Mouse (Mus musculus) stomach, embryonic 14.5 days (tissue): ENCODE measurements at regions not wholly inside any gene's neighbourhood (a gene's known extent, or its start where the extent isn't known, plus 50 kb on each side); places are given as distances from the start of the nearest gene placed in this dataset.
"Not testable (repeated sequence)": the region's sequence is repeated elsewhere in the genome, so short reads cannot be mapped to it uniquely, and the experiment has no call there.

Experiments used
- ATAC-seq: fragments of 200-750 bp; cut with Nextera tagmentation; 2 replicates; pipeline ENCODE4 v1.8.0; 2017; ENCODE audit warnings: low read depth, moderate TSS enrichment; ENCODE audit not compliant: insufficient number of reproducible peaks, insufficient read depth, low FRiP score
- H3K27ac ChIP-seq: fragments of 300-500 bp; sonication (generic); 2 replicates; pipeline ENCODE4 v1.5.1; 2014; ENCODE audit warnings: mild to moderate bottlenecking, low read length, moderate library complexity, mixed read lengths
- H3K27me3 ChIP-seq: fragments of 300-500 bp; sonication (generic); 2 replicates; pipeline ENCODE4 v1.6.1; 2014; ENCODE audit warnings: low read length, control low read depth, mixed read lengths; ENCODE audit not compliant: control insufficient read depth, insufficient read depth
- H3K36me3 ChIP-seq: fragments of 300-500 bp; sonication (generic); 2 replicates; pipeline ENCODE4 v1.6.1; 2014; ENCODE audit warnings: mild to moderate bottlenecking, control low read depth, low read length, moderate library complexity, mixed read lengths; ENCODE audit not compliant: control insufficient read depth, insufficient read depth
- H3K4me1 ChIP-seq: fragments of 300-500 bp; sonication (generic); 2 replicates; pipeline ENCODE4 v1.6.1; 2014; ENCODE audit warnings: low read length, control low read depth, mixed read lengths; ENCODE audit not compliant: control insufficient read depth, insufficient read depth
- H3K4me2 ChIP-seq: fragments of 300-500 bp; sonication (generic); replicated peaks from 2 replicates; pipeline ENCODE4 v1.6.1; 2014; ENCODE audit warnings: low read depth, low read length, control low read depth
- H3K4me3 ChIP-seq: fragments of 300-500 bp; sonication (generic); 2 replicates; pipeline ENCODE4 v1.5.1; 2014; ENCODE audit warnings: low read depth, low read length, control low read depth
- H3K9ac ChIP-seq: fragments of 300-500 bp; sonication (generic); replicated peaks from 2 replicates; pipeline ENCODE4 v1.6.1; 2014; ENCODE audit warnings: low read depth, mild to moderate bottlenecking, control low read depth, low read length, moderate library complexity, mixed read lengths
- H3K9me3 ChIP-seq: fragments of 300-500 bp; sonication (generic); 2 replicates; pipeline ENCODE4 v1.6.1; 2016; ENCODE audit warnings: low read depth, low read length, control low read depth; ENCODE audit not compliant: control insufficient read depth
- WGBS: fragments of 180-500 bp; shearing (Covaris S2); extraction: QIAGEN DNeasy Blood & Tissue Kit; methylation state at CpG from one replicate; pipeline ENCODE4 v1.1.7; 2014; 5-methylcytosine and 5-hydroxymethylcytosine counted together

DNA sequence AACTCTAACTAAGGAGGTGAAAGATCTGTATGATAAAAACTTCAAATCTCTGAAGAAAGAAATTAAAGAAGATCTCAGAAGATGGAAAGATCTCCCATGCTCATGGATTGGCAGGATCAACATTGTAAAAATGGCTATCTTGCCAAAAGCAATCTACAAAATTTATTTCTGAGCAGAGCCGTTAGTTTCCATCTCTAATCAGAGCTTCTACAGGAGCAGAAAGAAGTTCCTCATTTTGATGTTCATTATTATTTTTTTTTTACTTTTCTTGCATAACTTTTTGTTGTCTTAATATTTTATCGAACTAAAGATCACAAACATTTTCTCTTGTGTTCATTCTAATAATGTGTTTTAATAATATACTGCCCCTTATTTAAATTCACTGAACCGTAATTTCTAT is 1825.6 kb upstream of the Nudt12 start:
- not testable (repeated sequence) for H3K36me3 ChIP-seq, H3K9me3 ChIP-seq, H3K4me2 ChIP-seq, H3K27me3 ChIP-seq, H3K9ac ChIP-seq, ATAC-seq, H3K4me3 ChIP-seq, H3K4me1 ChIP-seq, H3K27ac ChIP-seq
- WGBS: 88% methylated on average over 3 of the region's 3 CpGs

DNA sequence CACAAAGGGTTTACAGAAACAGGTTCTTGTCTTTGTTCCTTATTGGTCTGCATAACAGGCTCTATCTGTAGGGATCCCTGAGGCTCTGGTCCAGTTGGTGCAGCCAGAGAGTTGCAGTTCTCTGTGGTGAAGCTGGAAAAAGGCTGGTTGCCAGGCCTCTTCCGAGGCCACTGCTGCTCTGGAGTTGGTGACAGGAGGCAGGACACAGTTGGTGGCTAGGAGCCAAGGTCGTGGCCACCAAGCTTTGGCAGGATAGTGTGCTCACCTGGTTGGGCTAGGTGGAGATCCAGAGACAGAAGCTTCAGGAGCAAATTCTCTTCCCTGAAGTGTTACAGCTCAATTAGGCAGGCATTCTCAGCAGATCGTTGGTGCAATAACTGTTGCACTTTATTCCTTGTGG is 1819.4 kb upstream of the Nudt12 start:
- no peak overlapping the region for H3K27ac ChIP-seq
- no peaks in the 10 kb centered on the region for H3K27me3 ChIP-seq
- no peak overlapping the region for H3K4me2 ChIP-seq
- 71% methylated on average over 3 of the region's 3 CpGs for WGBS
- H3K36me3 ChIP-seq: no peaks in the 10 kb centered on the region
- H3K4me1 ChIP-seq: no peaks in the 10 kb centered on the region
- ATAC-seq: no peak
- H3K4me3 ChIP-seq: no peak overlapping the region
- no peaks in the 10 kb centered on the region for H3K9me3 ChIP-seq
- H3K9ac ChIP-seq: no peak overlapping the region

DNA sequence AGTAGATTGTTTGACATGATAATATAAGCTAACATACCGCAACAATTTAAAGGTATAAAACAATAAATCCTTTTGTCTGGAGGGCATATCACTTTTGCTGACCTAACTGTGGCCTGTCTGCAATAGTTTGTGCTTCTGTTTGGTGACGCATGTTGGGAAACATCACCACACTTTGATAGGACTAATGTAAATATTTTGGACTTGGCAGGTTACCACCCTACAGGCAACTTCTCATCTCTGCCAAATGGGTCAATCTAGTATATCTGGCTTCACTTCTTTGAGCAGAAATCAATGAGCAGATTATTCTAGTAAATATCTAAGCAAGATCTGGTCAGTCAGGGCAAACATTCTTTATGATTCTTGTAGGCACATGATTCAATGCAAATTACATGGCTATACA is 1817.3 kb upstream of the Nudt12 start:
- Histone ChIP-seq H3K9me3 (no peaks in the 10 kb centered on the region), H3K27me3 (no peaks in the 10 kb centered on the region), H3K4me1 (no peaks in the 10 kb centered on the region), H3K9ac (no peak overlapping the region), H3K36me3 (no peaks in the 10 kb centered on the region), H3K4me3 (no peak overlapping the region), H3K4me2 (no peak overlapping the region), H3K27ac (no peak overlapping the region)
- 48% methylated on average over 2 of the region's 2 CpGs for WGBS
- no peak for ATAC-seq

DNA sequence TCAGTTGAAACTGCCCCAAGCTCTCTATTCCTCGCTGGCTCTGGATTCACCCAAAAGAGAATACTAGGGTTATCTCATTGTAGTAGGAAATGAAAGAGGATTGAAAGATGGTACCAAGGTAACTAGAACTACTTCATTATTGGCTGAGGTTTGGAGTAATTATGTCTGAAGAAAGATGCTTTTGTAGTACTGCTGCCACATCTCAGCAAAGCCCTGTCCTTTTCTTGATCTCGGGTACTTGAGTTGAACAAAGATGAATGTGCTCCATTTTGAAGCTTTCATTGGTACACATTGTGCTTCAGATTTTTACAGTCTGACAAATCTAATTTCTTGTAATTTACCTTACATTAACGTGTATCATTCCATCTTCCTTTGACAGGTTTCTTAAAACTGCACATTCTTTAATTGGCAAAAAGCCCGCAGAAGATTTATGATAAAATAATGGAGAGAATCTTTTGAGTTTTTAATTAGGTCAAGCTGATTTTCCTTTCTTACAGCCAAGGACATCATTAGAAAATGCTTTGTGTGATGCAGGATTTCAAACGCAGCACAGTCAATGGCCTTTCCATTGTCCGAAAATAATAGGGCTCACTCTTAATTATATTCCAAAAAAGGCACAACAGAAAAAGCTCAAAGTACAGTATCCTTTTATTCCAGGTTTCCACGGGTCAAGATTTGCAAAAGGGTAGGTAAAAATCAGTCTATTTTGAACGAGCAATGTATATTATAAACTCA is 1791.7 kb upstream of the Nudt12 start:
- Histone ChIP-seq H3K27me3 (no peaks in the 10 kb centered on the region), H3K27ac (no peak overlapping the region), H3K36me3 (no peaks in the 10 kb centered on the region), H3K9ac (no peak overlapping the region), H3K4me2 (no peak overlapping the region), H3K4me3 (no peak overlapping the region), H3K9me3 (no peaks in the 10 kb centered on the region), H3K4me1 (no peaks in the 10 kb centered on the region)
- 66% methylated on average over 8 of the region's 8 CpGs for WGBS
- ATAC-seq: no peak

DNA sequence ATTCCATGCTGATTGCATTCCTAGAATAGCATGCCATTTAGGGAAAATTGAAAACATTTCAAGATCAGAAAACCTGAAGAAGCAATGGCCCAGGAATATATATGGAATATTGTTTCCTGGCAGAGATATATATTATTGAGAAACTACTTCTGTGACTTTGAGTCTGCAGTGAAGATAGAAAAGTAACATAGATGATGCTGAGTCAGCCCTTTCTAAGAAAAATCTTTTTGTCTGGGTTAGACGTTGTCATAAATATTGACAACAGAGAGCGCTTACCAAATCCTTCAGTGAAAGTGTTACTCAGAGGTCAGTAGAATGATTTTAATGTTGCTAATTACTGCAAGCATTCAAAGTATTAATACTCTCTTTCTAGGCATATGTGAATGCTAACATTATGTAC is 1749.1 kb upstream of the Nudt12 start:
- no peak for ATAC-seq
- H3K36me3 ChIP-seq: no peaks in the 10 kb centered on the region
- WGBS: 77% methylated on average over 2 of the region's 2 CpGs
- no peaks in the 10 kb centered on the region for H3K9me3 ChIP-seq
- H3K9ac ChIP-seq: no peak overlapping the region
- H3K4me1 ChIP-seq: no peaks in the 10 kb centered on the region
- no peaks in the 10 kb centered on the region for H3K27me3 ChIP-seq
- no peak overlapping the region for H3K4me3 ChIP-seq
- H3K4me2 ChIP-seq: no peak overlapping the region
- H3K27ac ChIP-seq: no peak overlapping the region

DNA sequence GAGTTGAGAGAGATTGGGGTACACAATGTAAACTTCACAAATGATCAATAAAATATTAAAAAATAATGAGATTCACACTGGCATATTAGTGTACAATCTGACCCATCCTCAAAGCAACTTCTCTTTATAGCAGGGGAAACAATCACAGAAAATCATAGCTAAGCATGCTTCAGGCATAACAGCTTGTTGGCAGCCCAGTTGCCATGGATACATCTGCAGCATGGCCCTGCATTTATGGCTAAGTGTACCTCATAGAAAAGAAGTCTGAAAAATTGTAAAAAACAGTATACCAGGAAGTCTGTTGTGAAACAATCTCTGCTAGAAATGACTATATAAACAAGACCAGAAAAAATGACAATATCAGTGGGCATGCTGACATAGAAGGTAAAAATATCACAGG is 1747.9 kb upstream of the Nudt12 start:
- H3K9me3 ChIP-seq: no peaks in the 10 kb centered on the region
- H3K36me3 ChIP-seq: no peaks in the 10 kb centered on the region
- no peak overlapping the region for H3K27ac ChIP-seq
- H3K4me2 ChIP-seq: no peak overlapping the region
- H3K4me3 ChIP-seq: no peak overlapping the region
- ATAC-seq: no peak
- no peaks in the 10 kb centered on the region for H3K4me1 ChIP-seq
- H3K27me3 ChIP-seq: no peaks in the 10 kb centered on the region
- H3K9ac ChIP-seq: no peak overlapping the region

DNA sequence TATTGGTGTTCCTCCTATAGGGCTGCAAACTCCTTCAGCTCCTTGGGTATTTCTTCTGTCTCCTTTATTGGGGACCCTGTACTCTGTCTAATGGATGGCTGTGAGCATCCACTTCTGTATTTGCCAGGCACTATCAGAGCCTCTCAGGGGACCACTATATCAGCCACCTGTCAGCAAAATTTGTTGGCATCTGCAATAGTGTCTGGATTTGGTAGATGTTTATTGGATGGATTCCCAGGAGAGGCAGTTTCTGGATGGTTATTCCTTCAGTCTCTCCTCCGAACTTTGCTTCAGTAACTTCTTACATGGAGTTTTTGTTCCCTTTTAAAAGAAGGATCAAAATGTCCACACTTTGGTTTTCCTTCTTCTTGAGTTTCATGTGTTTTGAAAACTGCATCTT is 1729.7 kb upstream of the Nudt12 start:
- Histone ChIP-seq H3K4me2 (no peak overlapping the region), H3K4me1 (no peaks in the 10 kb centered on the region), H3K36me3 (no peaks in the 10 kb centered on the region), H3K27me3 (no peaks in the 10 kb centered on the region), H3K27ac (no peak overlapping the region), H3K9me3 (no peaks in the 10 kb centered on the region), H3K9ac (no peak overlapping the region), H3K4me3 (no peak overlapping the region)
- ATAC-seq: no peak
- 79% methylated on average over 1 of the region's 1 CpGs for WGBS

DNA sequence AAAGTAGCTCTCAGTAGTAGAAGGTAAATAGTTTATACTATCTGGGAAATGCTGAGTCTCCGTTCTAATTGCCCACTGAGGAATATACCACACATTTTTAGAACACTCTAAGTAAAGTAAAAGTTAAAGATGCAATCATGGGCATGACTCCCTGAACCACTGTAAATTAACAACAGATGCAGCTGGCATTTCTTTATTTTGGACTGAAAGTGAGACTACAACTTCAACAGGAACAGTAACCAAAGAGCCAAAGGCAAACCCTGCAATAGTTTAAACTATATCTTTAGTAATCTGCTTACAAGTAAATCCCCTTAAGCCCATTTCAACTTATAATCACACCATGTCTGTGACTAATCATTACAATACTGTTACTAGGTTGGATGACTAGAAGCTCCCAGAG is 1725.0 kb upstream of the Nudt12 start:
- H3K4me1 ChIP-seq: no peaks in the 10 kb centered on the region
- H3K9me3 ChIP-seq: no peaks in the 10 kb centered on the region
- H3K9ac ChIP-seq: no peak overlapping the region
- no peaks in the 10 kb centered on the region for H3K36me3 ChIP-seq
- H3K27ac ChIP-seq: no peak overlapping the region
- 75% methylated on average over 1 of the region's 1 CpGs for WGBS
- H3K4me3 ChIP-seq: no peak overlapping the region
- no peaks in the 10 kb centered on the region for H3K27me3 ChIP-seq
- no peak for ATAC-seq
- no peak overlapping the region for H3K4me2 ChIP-seq

DNA sequence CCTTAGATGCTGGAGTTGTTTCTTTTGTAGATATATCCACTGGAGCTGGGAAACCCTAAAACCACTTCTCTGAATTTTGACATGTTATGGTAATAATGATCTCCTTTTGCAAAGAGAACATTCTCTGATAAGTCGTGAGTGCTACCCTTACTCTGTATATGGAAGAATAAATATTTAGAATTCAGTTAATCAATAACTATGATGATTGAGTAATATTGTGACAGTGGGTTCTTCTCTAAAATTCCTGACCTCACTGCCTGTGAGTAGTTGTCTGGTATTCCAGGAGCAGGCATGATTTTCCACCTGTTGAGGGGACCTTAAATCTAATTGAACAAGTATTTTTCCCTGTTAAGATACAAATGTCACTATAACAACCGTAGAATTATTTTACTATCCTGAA is 1707.0 kb upstream of the Nudt12 start:
- Histone ChIP-seq H3K27ac (no peak overlapping the region), H3K4me1 (no peaks in the 10 kb centered on the region), H3K27me3 (no peaks in the 10 kb centered on the region), H3K36me3 (no peaks in the 10 kb centered on the region), H3K9ac (no peak overlapping the region), H3K9me3 (no peaks in the 10 kb centered on the region), H3K4me3 (no peak overlapping the region), H3K4me2 (no peak overlapping the region)
- WGBS: 53% methylated on average over 2 of the region's 2 CpGs
- ATAC-seq: no peak
